Mouse (Mus musculus) thymus, postnatal 4 days (tissue): ENCODE measurements around the gene Plk3.
A peak's percentile ranks its signal among the peaks of the same experiment; 100 is the strongest.
"Not testable (repeated sequence)": the region's sequence is repeated elsewhere in the genome, so short reads cannot be mapped to it uniquely, and the experiment has no call there.

Source experiments
- DNase-seq: peaks from one replicate; pipeline ENCODE4 v3.0.0; 2021

Gene Plk3

GRCm38 (mm10) chr4:117133817-117134600 lies at the start of gene Plk3:
TSS of gene Plk3 (minus strand) at chr4:117133963.
- peak; percentile 98 for DNase-seq

GRCm38 (mm10) chr4:117182759-117183096 lies 49.0 kb upstream of the Plk3 start:
- DNase-seq: not testable (repeated sequence)

GRCm38 (mm10) chr4:117181863-117182758 lies 48.3 kb upstream of the Plk3 start, which contains the start of gene Kif2c:
TSS of gene Kif2c (minus strand) at chr4:117182639.
- peak; percentile 94 for DNase-seq

GRCm38 (mm10) chr4:117169936-117170335 lies 36.2 kb upstream of the Plk3 start:
- DNase-seq: no peak

GRCm38 (mm10) chr4:117161183-117161582 lies 27.4 kb upstream of the Plk3 start:
- DNase-seq: no peak

- no peak for DNase-seq
These were observed 25.9 kb upstream of the Plk3 start for GRCm38 (mm10) chr4:117159666-117160065.

- no peak for DNase-seq
These were observed 22.6 kb upstream of the Plk3 start for GRCm38 (mm10) chr4:117156372-117156771.

- peak; percentile 83 for DNase-seq
These were observed 22.1 kb upstream of the Plk3 start, which contains the start of gene Rps8 for GRCm38 (mm10) chr4:117155792-117156355. TSS of gene Rps8 (minus strand) at chr4:117156243.

GRCm38 (mm10) chr4:117155020-117155791 lies 21.4 kb upstream of the Plk3 start:
- no peak for DNase-seq

- no peak for DNase-seq
These were observed 19.0 kb upstream of the Plk3 start for GRCm38 (mm10) chr4:117152714-117153113.

GRCm38 (mm10) chr4:117151416-117151815 lies 17.7 kb upstream of the Plk3 start:
- DNase-seq: no peak

- DNase-seq: no peak
These were observed 16.5 kb upstream of the Plk3 start for GRCm38 (mm10) chr4:117150212-117150733.

- DNase-seq: no peak
These were observed 15.8 kb upstream of the Plk3 start for GRCm38 (mm10) chr4:117149291-117150211.

- no peak for DNase-seq
These were observed 15.1 kb upstream of the Plk3 start for GRCm38 (mm10) chr4:117148815-117149214.

GRCm38 (mm10) chr4:117148047-117148713 lies 14.4 kb upstream of the Plk3 start:
- DNase-seq: no peak

- DNase-seq: peak; percentile 97
These were observed 12.4 kb upstream of the Plk3 start for GRCm38 (mm10) chr4:117146176-117146575.

GRCm38 (mm10) chr4:117145248-117145647 lies 11.5 kb upstream of the Plk3 start:
- no peak for DNase-seq

- DNase-seq: no peak
These were observed 9.3 kb upstream of the Plk3 start for GRCm38 (mm10) chr4:117143023-117143422.

GRCm38 (mm10) chr4:117140613-117141012 lies 6.8 kb upstream of the Plk3 start:
- DNase-seq: no peak

- DNase-seq: peak; percentile 59
These were observed 5.5 kb upstream of the Plk3 start for GRCm38 (mm10) chr4:117139217-117139612.
